Mouse (Mus musculus) CH12.LX (cell line): ENCODE results near the gene Myl9. TPM values are rescaled to one million over a fixed set of nuclear protein-coding genes. Genes with fewer than 3 reads are reported as not detected.

Experiments used
- DNase-seq: peaks from one replicate; pipeline ENCODE4 v3.0.0-alpha.2; 2013; ENCODE audit errors: extremely low read depth
- H3K27ac ChIP-seq: 2 replicates; pipeline ENCODE4 v1.5.1; 2012; ENCODE audit warnings: low read depth, mild to moderate bottlenecking, control low read depth, moderate library complexity; ENCODE audit not compliant: insufficient read depth
- H3K27me3 ChIP-seq: replicated peaks from 2 replicates; pipeline ENCODE3; 2012; ENCODE audit warnings: inconsistent platforms
- H3K36me3 ChIP-seq, 2 experiments: replicated peaks in 1 of 2; 2 replicates each; pipeline versions ENCODE3 to v1.6.1; 2012; ENCODE audit warnings: inconsistent platforms in 1 of 2, low read length in 1 of 2, mild to moderate bottlenecking in 1 of 2, mixed read lengths in 1 of 2, moderate library complexity in 1 of 2; ENCODE audit not compliant: control insufficient read depth in 1 of 2, insufficient read depth in 1 of 2
- H3K4me1 ChIP-seq, 2 experiments: 2 replicates each; pipeline ENCODE4 v1.6.1; 2012; ENCODE audit warnings: inconsistent platforms in 1 of 2, moderate library complexity in 1 of 2; ENCODE audit not compliant: insufficient read depth in 2 of 2, control insufficient read depth in 1 of 2
- H3K4me2 ChIP-seq: 2 replicates; pipeline ENCODE4 v1.6.1; 2012; ENCODE audit warnings: low read depth, mild to moderate bottlenecking, control low read depth; ENCODE audit not compliant: poor library complexity, insufficient read depth, severe bottlenecking
- H3K4me3 ChIP-seq, 3 experiments: fragments of 150-350 bp in 1 of 3; sonication (generic) in 1 of 3; replicated peaks in 1 of 3; 2 replicates each; pipeline versions ENCODE3 to v1.5.1; 2011 to 2012; ENCODE audit warnings: low read depth in 2 of 3, low read length in 2 of 3, mild to moderate bottlenecking in 2 of 3, moderate library complexity in 2 of 3, control low read depth in 1 of 3, improper control_type of control experiment in 1 of 3, inconsistent platforms in 1 of 3, mixed read lengths in 1 of 3; ENCODE audit not compliant: poor library complexity in 1 of 3
- H3K79me2 ChIP-seq: replicated peaks from 2 replicates; pipeline ENCODE4 v1.6.1; 2012; ENCODE audit warnings: mild to moderate bottlenecking, moderate library complexity; ENCODE audit not compliant: control insufficient read depth, poor library complexity, insufficient read depth, severe bottlenecking; ENCODE audit errors: extremely low read depth
- H3K9ac ChIP-seq: 2 replicates; pipeline ENCODE4 v1.6.1; 2012; ENCODE audit warnings: low read depth, mild to moderate bottlenecking, control low read depth, moderate library complexity; ENCODE audit not compliant: insufficient read depth
- H3K9me3 ChIP-seq: replicated peaks from 2 replicates; pipeline ENCODE3; 2012; ENCODE audit warnings: low read length, inconsistent platforms, mixed read lengths
- ELF1 ChIP-seq: IDR thresholded peaks from 2 replicates; pipeline ENCODE4 v1.6.1; 2014; ENCODE audit warnings: low read depth, mild to moderate bottlenecking, inconsistent platforms, low read length, improper control_type of control experiment
- ETS1 ChIP-seq: conservative IDR thresholded peaks from 2 replicates; pipeline ENCODE4 v1.6.1; 2012; ENCODE audit warnings: low read depth, mild to moderate bottlenecking, inconsistent platforms, low read length, improper control_type of control experiment, moderate library complexity
- IRF4 ChIP-seq: IDR thresholded peaks from 2 replicates; pipeline ENCODE4 v1.6.1; 2014; ENCODE audit warnings: low read depth, mild to moderate bottlenecking, inconsistent platforms, low read length, improper control_type of control experiment
- JUN ChIP-seq: IDR thresholded peaks from 2 replicates; pipeline ENCODE4 v1.6.1; 2011; ENCODE audit warnings: low read depth, mild to moderate bottlenecking, low read length, improper control_type of control experiment, moderate library complexity; ENCODE audit not compliant: insufficient read depth
- KAT2A ChIP-seq: IDR thresholded peaks from 2 replicates; pipeline ENCODE4 v1.6.1; 2012; ENCODE audit warnings: low read length, improper control_type of control experiment, inconsistent platforms; ENCODE audit not compliant: insufficient replicate concordance
- MAFK ChIP-seq: IDR thresholded peaks from 2 replicates; pipeline ENCODE4 v1.6.1; 2011; ENCODE audit warnings: low read length, improper control_type of control experiment; ENCODE audit not compliant: insufficient replicate concordance
- MAX ChIP-seq: IDR thresholded peaks from 2 replicates; pipeline ENCODE4 v1.6.1; 2011; ENCODE audit warnings: low read length, improper control_type of control experiment
- MEF2A ChIP-seq: IDR thresholded peaks from 2 replicates; pipeline ENCODE4 v1.6.1; 2014; ENCODE audit warnings: low read depth, mild to moderate bottlenecking, inconsistent platforms, low read length, improper control_type of control experiment, borderline replicate concordance
- MXI1 ChIP-seq: IDR thresholded peaks from 2 replicates; pipeline ENCODE4 v1.6.1; 2011; ENCODE audit warnings: mild to moderate bottlenecking, low read depth, low read length, improper control_type of control experiment
- PAX5 ChIP-seq: IDR thresholded peaks from 2 replicates; pipeline ENCODE4 v1.6.1; 2012; ENCODE audit warnings: low read length, inconsistent platforms, mixed read lengths
- POLR2AphosphoS2 ChIP-seq: IDR thresholded peaks from 2 replicates; pipeline ENCODE4 v1.6.1; 2011; ENCODE audit warnings: low read depth, low read length, improper control_type of control experiment
- RAD21 ChIP-seq: IDR thresholded peaks from 2 replicates; pipeline ENCODE4 v1.6.1; 2011; ENCODE audit warnings: low read depth, mild to moderate bottlenecking, low read length, improper control_type of control experiment, moderate library complexity
- RCOR1 ChIP-seq: conservative IDR thresholded peaks from 2 replicates; pipeline ENCODE4 v1.6.1; 2012; ENCODE audit warnings: low read depth, mild to moderate bottlenecking, inconsistent platforms, low read length, improper control_type of control experiment
- SMC3 ChIP-seq: IDR thresholded peaks from 2 replicates; pipeline ENCODE4 v1.6.1; 2011; ENCODE audit warnings: low read depth, low read length, improper control_type of control experiment
- TBP ChIP-seq: conservative IDR thresholded peaks from 2 replicates; pipeline ENCODE4 v1.6.1; 2011; ENCODE audit warnings: low read depth, low read length, improper control_type of control experiment
- ZC3H11A ChIP-seq: IDR thresholded peaks from 2 replicates; pipeline ENCODE4 v1.6.1; 2012; ENCODE audit warnings: low read depth, mild to moderate bottlenecking, inconsistent platforms, low read length, improper control_type of control experiment
- ZMIZ1 ChIP-seq: IDR thresholded peaks from 2 replicates; pipeline ENCODE4 v1.6.1; 2012; ENCODE audit warnings: low read depth, mild to moderate bottlenecking, inconsistent platforms, low read length, improper control_type of control experiment
- ZNF384 ChIP-seq: IDR thresholded peaks from 2 replicates; pipeline ENCODE4 v1.6.1; 2012; ENCODE audit warnings: low read depth, low read length, improper control_type of control experiment, inconsistent platforms
- dilution Hi-C: fragments of 300-500 bp; cut with MboI; formaldehyde crosslinking; loops from 2 replicates; pipeline ENCODE4 v1.14.3; 2020; ENCODE audit warnings: low sequenced_read_pairs; ENCODE audit not compliant: extremely low pct_unique_long_range_greater_than_20kb, extremely low pct_ligation_motif_present
- in situ Hi-C: fragments of 300-500 bp; cut with MboI; formaldehyde crosslinking; loops from 3 replicates; pipeline ENCODE4 v1.14.3; 2019; ENCODE audit warnings: low sequenced_read_pairs, low pct_ligation_motif_present, low pct_unique_long_range_greater_than_20kb, mixed read lengths
- polyA plus RNA-seq: library from polyadenylated mRNA; unstranded; fragments of >175 nt; gene quantifications from 2 replicates; pipeline ENCODE4 v1.2.1, GENCODE M21; 2012; ENCODE audit warnings: low read depth; ENCODE audit not compliant: insufficient read length
- total RNA-seq, 2 experiments: library from RNA; depleted of rRNA; stranded (reverse); fragments of 300-350 nt in 1 of 2; fragments of >200 nt in 1 of 2; gene quantifications; 2 replicates each; pipeline ENCODE4 v1.2.3; 2012 to 2014

Myl9 gene
- total and polyA plus RNA-seq, 3 experiments: not detected

DNA sequence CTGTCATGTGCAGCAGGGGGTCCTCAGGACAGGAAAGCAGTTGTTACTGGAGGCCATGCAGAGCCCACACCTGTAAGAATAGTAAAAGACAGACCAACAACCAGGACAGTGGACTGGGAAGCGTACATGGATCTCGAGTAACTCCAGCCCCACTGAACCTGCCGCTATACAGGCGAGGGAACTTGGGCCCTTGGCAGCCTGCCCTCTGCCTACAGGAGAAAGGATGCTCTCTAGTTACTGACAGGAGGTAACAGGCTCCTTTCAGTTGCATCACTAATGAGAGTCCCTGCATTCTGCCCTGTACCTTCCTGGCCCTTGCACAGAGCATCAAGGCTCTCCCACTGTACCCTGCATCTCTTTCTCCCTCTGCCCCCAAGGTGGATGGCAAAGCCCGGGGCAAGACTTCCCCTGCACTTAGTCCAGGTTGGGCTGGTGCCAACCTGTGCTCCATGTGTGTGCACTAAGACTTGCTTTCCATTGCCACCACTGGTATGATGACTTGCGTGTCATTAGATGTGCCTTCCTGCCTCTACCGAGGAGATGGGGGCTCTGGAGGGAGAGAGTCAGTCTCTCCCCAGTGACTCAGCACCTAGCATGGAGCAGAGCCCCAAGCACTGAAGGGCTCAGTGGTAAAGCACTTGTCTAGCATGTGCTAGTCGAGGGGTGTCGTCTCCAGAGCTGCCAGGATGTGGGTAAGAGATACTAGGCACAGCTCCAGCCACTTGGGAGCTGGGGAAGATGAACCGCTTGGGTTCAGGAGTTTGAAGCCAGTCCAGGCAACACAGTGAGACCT is 8.8 kb upstream of the Myl9 start:
- Histone ChIP-seq H3K9me3 (no peaks in the 10 kb centered on the region), H3K4me2 (no peak overlapping the region), H3K4me1 (peaks cover 21 to 61% of the 10 kb centered on the region in 2 experiments), H3K4me3 (no peak overlapping the region), H3K27ac (no peak overlapping the region), H3K36me3 (peaks cover 5 to 17% of the 10 kb centered on the region in 2 experiments), H3K27me3 (no peaks in the 10 kb centered on the region), H3K79me2 (no peaks in the 10 kb centered on the region), H3K9ac (no peak overlapping the region)
- DNase-seq: no peak
- in situ Hi-C loops (no loop called here), dilution Hi-C loops (no loop called here)
- TF ChIP-seq ZMIZ1: no peak
- no peak for TF ChIP-seq RCOR1
- TF ChIP-seq ZC3H11A: no peak
- TF ChIP-seq ELF1: no peak
- no peak for TF ChIP-seq MAX

GRCm38 (mm10) chr2:156767108-156767507 is 8.1 kb upstream of the Myl9 start:
- Histone ChIP-seq H3K36me3 (peaks cover 1 to 11% of the 10 kb centered on the region in 2 experiments), H3K79me2 (no peaks in the 10 kb centered on the region), H3K9ac (no peak overlapping the region), H3K4me3 (no peak overlapping the region), H3K27ac (no peak overlapping the region), H3K27me3 (no peaks in the 10 kb centered on the region), H3K4me1 (peaks cover 19 to 54% of the 10 kb centered on the region in 2 experiments), H3K9me3 (no peaks in the 10 kb centered on the region), H3K4me2 (no peak overlapping the region)
- TF ChIP-seq POLR2AphosphoS2 (no peak), TBP (no peak), IRF4 (no peak), RAD21 (no peak), ZNF384 (no peak), PAX5 (no peak), ETS1 (no peak), MEF2A (no peak), JUN (no peak), KAT2A (no peak), MXI1 (no peak), SMC3 (no peak), RCOR1 (no peak), MAFK (no peak)
- dilution Hi-C loops (no loop called here), in situ Hi-C loops (no loop called here)
- DNase-seq: no peak
